Mouse (Mus musculus) duodenum, adult 2 months (tissue): ENCODE measurements around the gene Crxos. TPM values are rescaled to one million over a fixed set of nuclear protein-coding genes. Genes with fewer than 3 reads are reported as not detected.

Source experiments
- polyA plus RNA-seq: library from polyadenylated mRNA; depleted of rRNA; stranded (reverse); fragments of >200 nt; gene quantifications from 2 replicates; pipeline ENCODE4 v1.2.3, GENCODE M21; 2012; ENCODE audit warnings: low replicate concordance; rRNA removed

The Crxos gene
- not detected in 2 replicates for polyA plus RNA-seq

GRCm38 (mm10) chr7:15882317-15882716 is at the start of gene Crxos:
TSS of gene Crxos (plus strand) at chr7:15882617.

GRCm38 (mm10) chr7:15839578-15839977 is 42.8 kb upstream of the Crxos start, which contains the start of gene Obox6:
TSS of gene Obox6 (minus strand) at chr7:15839678.

GRCm38 (mm10) chr7:15879756-15880155 is 2.7 kb upstream of the Crxos start, which contains the start of gene Crx:
TSS of gene Crx (minus strand) at chr7:15879968.

GRCm38 (mm10) chr7:15922220-15922773 is 39.9 kb downstream of the Crxos start, which contains the start of gene Selenow:
TSS of gene Selenow (minus strand) at chr7:15922402.

GRCm38 (mm10) chr7:15945721-15946536 is 63.5 kb downstream of the Crxos start, which contains the start of gene Nop53:
TSS of gene Nop53 (minus strand) at chr7:15946074.

Other genes starting within 250 kb of the Crxos start
- gene Obox3, start 242.7 kb upstream of the Crxos start, polyA plus RNA-seq = not detected in 2 replicates
- not detected in 2 replicates for gene Obox5, start 132.5 kb upstream of the Crxos start, polyA plus RNA-seq
- not detected in 2 replicates for gene Obox6, start 42.9 kb upstream of the Crxos start, polyA plus RNA-seq
- gene Crx, start 2.6 kb upstream of the Crxos start, polyA plus RNA-seq = not detected in 2 replicates
- gene Selenow, start 39.8 kb downstream of the Crxos start, polyA plus RNA-seq = 232 and 417 TPM in 2 replicates
- gene Nop53, start 63.5 kb downstream of the Crxos start, polyA plus RNA-seq = 49.3 and 70.6 TPM in 2 replicates
- 13.9 and 16.5 TPM in 2 replicates for gene Ehd2, start 85.0 kb downstream of the Crxos start, polyA plus RNA-seq
- 21.7 and 24.8 TPM in 2 replicates for gene Bicra, start 165.3 kb downstream of the Crxos start, polyA plus RNA-seq
- 0.04 TPM in 1 of 2 replicates, not detected in the other for gene Zfp541, start 179.2 kb downstream of the Crxos start, polyA plus RNA-seq
- gene Napa, start 215.8 kb downstream of the Crxos start, polyA plus RNA-seq = 166 and 199 TPM in 2 replicates
- 13.4 and 26.8 TPM in 2 replicates for gene Kptn, start 237.3 kb downstream of the Crxos start, polyA plus RNA-seq
- 1.4 and 1.8 TPM in 2 replicates for gene Slc8a2, start 247.2 kb downstream of the Crxos start, polyA plus RNA-seq